Mouse (Mus musculus) CH12.LX (cell line): ENCODE measurements around the gene Mum1. TPM values are rescaled to one million over a fixed set of nuclear protein-coding genes. Genes with fewer than 3 reads are reported as not detected.

ENCODE experiments used
- DNase-seq: peaks from one replicate; pipeline ENCODE4 v3.0.0-alpha.2; 2013; ENCODE audit errors: extremely low read depth
- H3K27ac ChIP-seq: 2 replicates; pipeline ENCODE4 v1.5.1; 2012; ENCODE audit warnings: low read depth, mild to moderate bottlenecking, control low read depth, moderate library complexity; ENCODE audit not compliant: insufficient read depth
- H3K27me3 ChIP-seq: replicated peaks from 2 replicates; pipeline ENCODE3; 2012; ENCODE audit warnings: inconsistent platforms
- H3K36me3 ChIP-seq, 2 experiments: replicated peaks in 1 of 2; 2 replicates each; pipeline versions ENCODE3 to v1.6.1; 2012; ENCODE audit warnings: inconsistent platforms in 1 of 2, low read length in 1 of 2, mild to moderate bottlenecking in 1 of 2, mixed read lengths in 1 of 2, moderate library complexity in 1 of 2; ENCODE audit not compliant: control insufficient read depth in 1 of 2, insufficient read depth in 1 of 2
- H3K4me1 ChIP-seq, 2 experiments: 2 replicates each; pipeline ENCODE4 v1.6.1; 2012; ENCODE audit warnings: inconsistent platforms in 1 of 2, moderate library complexity in 1 of 2; ENCODE audit not compliant: insufficient read depth in 2 of 2, control insufficient read depth in 1 of 2
- H3K4me2 ChIP-seq: 2 replicates; pipeline ENCODE4 v1.6.1; 2012; ENCODE audit warnings: low read depth, mild to moderate bottlenecking, control low read depth; ENCODE audit not compliant: poor library complexity, insufficient read depth, severe bottlenecking
- H3K4me3 ChIP-seq, 3 experiments: fragments of 150-350 bp in 1 of 3; sonication (generic) in 1 of 3; replicated peaks in 1 of 3; 2 replicates each; pipeline versions ENCODE3 to v1.5.1; 2011 to 2012; ENCODE audit warnings: low read depth in 2 of 3, low read length in 2 of 3, mild to moderate bottlenecking in 2 of 3, moderate library complexity in 2 of 3, control low read depth in 1 of 3, improper control_type of control experiment in 1 of 3, inconsistent platforms in 1 of 3, mixed read lengths in 1 of 3; ENCODE audit not compliant: poor library complexity in 1 of 3
- H3K79me2 ChIP-seq: replicated peaks from 2 replicates; pipeline ENCODE4 v1.6.1; 2012; ENCODE audit warnings: mild to moderate bottlenecking, moderate library complexity; ENCODE audit not compliant: control insufficient read depth, poor library complexity, insufficient read depth, severe bottlenecking; ENCODE audit errors: extremely low read depth
- H3K9ac ChIP-seq: 2 replicates; pipeline ENCODE4 v1.6.1; 2012; ENCODE audit warnings: low read depth, mild to moderate bottlenecking, control low read depth, moderate library complexity; ENCODE audit not compliant: insufficient read depth
- H3K9me3 ChIP-seq: replicated peaks from 2 replicates; pipeline ENCODE3; 2012; ENCODE audit warnings: low read length, inconsistent platforms, mixed read lengths
- BHLHE40 ChIP-seq: IDR thresholded peaks from 2 replicates; pipeline ENCODE4 v1.6.1; 2011; ENCODE audit warnings: mild to moderate bottlenecking, low read depth, low read length, improper control_type of control experiment
- CHD1 ChIP-seq: IDR thresholded peaks from 2 replicates; pipeline ENCODE4 v1.6.1; 2012; ENCODE audit warnings: low read depth, low read length, improper control_type of control experiment, inconsistent platforms
- CTCF ChIP-seq, 2 experiments: IDR thresholded peaks in 1 of 2; conservative IDR thresholded peaks in 1 of 2; 2 replicates each; pipeline ENCODE4 v1.5.1; 2011 to 2012; ENCODE audit warnings: low read depth in 2 of 2, low read length in 2 of 2, improper control_type of control experiment in 1 of 2, inconsistent platforms in 1 of 2, mild to moderate bottlenecking in 1 of 2, moderate library complexity in 1 of 2
- E2F4 ChIP-seq: IDR thresholded peaks from 2 replicates; pipeline ENCODE4 v1.6.1; 2011; ENCODE audit warnings: low read depth, low read length, improper control_type of control experiment; ENCODE audit not compliant: insufficient replicate concordance
- ELF1 ChIP-seq: IDR thresholded peaks from 2 replicates; pipeline ENCODE4 v1.6.1; 2014; ENCODE audit warnings: low read depth, mild to moderate bottlenecking, inconsistent platforms, low read length, improper control_type of control experiment
- EP300 ChIP-seq: IDR thresholded peaks from 2 replicates; pipeline ENCODE4 v1.6.1; 2011; ENCODE audit warnings: low read length, improper control_type of control experiment
- GABPA ChIP-seq: IDR thresholded peaks from 2 replicates; pipeline ENCODE4 v1.6.1; 2012; ENCODE audit warnings: low read depth, low read length, improper control_type of control experiment, inconsistent platforms; ENCODE audit not compliant: insufficient replicate concordance
- HCFC1 ChIP-seq: IDR thresholded peaks from 2 replicates; pipeline ENCODE4 v1.6.1; 2012; ENCODE audit warnings: low read depth, mild to moderate bottlenecking, inconsistent platforms, low read length, improper control_type of control experiment
- IRF4 ChIP-seq: IDR thresholded peaks from 2 replicates; pipeline ENCODE4 v1.6.1; 2014; ENCODE audit warnings: low read depth, mild to moderate bottlenecking, inconsistent platforms, low read length, improper control_type of control experiment
- MAFK ChIP-seq: IDR thresholded peaks from 2 replicates; pipeline ENCODE4 v1.6.1; 2011; ENCODE audit warnings: low read length, improper control_type of control experiment; ENCODE audit not compliant: insufficient replicate concordance
- MEF2A ChIP-seq: IDR thresholded peaks from 2 replicates; pipeline ENCODE4 v1.6.1; 2014; ENCODE audit warnings: low read depth, mild to moderate bottlenecking, inconsistent platforms, low read length, improper control_type of control experiment, borderline replicate concordance
- MXI1 ChIP-seq: IDR thresholded peaks from 2 replicates; pipeline ENCODE4 v1.6.1; 2011; ENCODE audit warnings: mild to moderate bottlenecking, low read depth, low read length, improper control_type of control experiment
- NELFE ChIP-seq: IDR thresholded peaks from 2 replicates; pipeline ENCODE4 v1.6.1; 2011; ENCODE audit warnings: low read depth, low read length, improper control_type of control experiment
- NRF1 ChIP-seq: IDR thresholded peaks from 2 replicates; pipeline ENCODE4 v1.6.1; 2014; ENCODE audit warnings: low read depth, mild to moderate bottlenecking, inconsistent platforms, low read length, improper control_type of control experiment, moderate library complexity
- POLR2AphosphoS2 ChIP-seq: IDR thresholded peaks from 2 replicates; pipeline ENCODE4 v1.6.1; 2011; ENCODE audit warnings: low read depth, low read length, improper control_type of control experiment
- RAD21 ChIP-seq: IDR thresholded peaks from 2 replicates; pipeline ENCODE4 v1.6.1; 2011; ENCODE audit warnings: low read depth, mild to moderate bottlenecking, low read length, improper control_type of control experiment, moderate library complexity
- RCOR1 ChIP-seq: conservative IDR thresholded peaks from 2 replicates; pipeline ENCODE4 v1.6.1; 2012; ENCODE audit warnings: low read depth, mild to moderate bottlenecking, inconsistent platforms, low read length, improper control_type of control experiment
- SMC3 ChIP-seq: IDR thresholded peaks from 2 replicates; pipeline ENCODE4 v1.6.1; 2011; ENCODE audit warnings: low read depth, low read length, improper control_type of control experiment
- TBP ChIP-seq: conservative IDR thresholded peaks from 2 replicates; pipeline ENCODE4 v1.6.1; 2011; ENCODE audit warnings: low read depth, low read length, improper control_type of control experiment
- USF2 ChIP-seq: conservative IDR thresholded peaks from 2 replicates; pipeline ENCODE4 v1.6.1; 2011; ENCODE audit warnings: low read depth, low read length, improper control_type of control experiment
- ZC3H11A ChIP-seq: IDR thresholded peaks from 2 replicates; pipeline ENCODE4 v1.6.1; 2012; ENCODE audit warnings: low read depth, mild to moderate bottlenecking, inconsistent platforms, low read length, improper control_type of control experiment
- dilution Hi-C: fragments of 300-500 bp; cut with MboI; formaldehyde crosslinking; loops from 2 replicates; pipeline ENCODE4 v1.14.3; 2020; ENCODE audit warnings: low sequenced_read_pairs; ENCODE audit not compliant: extremely low pct_unique_long_range_greater_than_20kb, extremely low pct_ligation_motif_present
- in situ Hi-C: fragments of 300-500 bp; cut with MboI; formaldehyde crosslinking; loops from 3 replicates; pipeline ENCODE4 v1.14.3; 2019; ENCODE audit warnings: low sequenced_read_pairs, low pct_ligation_motif_present, low pct_unique_long_range_greater_than_20kb, mixed read lengths
- polyA plus RNA-seq: library from polyadenylated mRNA; unstranded; fragments of >175 nt; gene quantifications from 2 replicates; pipeline ENCODE4 v1.2.1, GENCODE M21; 2012; ENCODE audit warnings: low read depth; ENCODE audit not compliant: insufficient read length
- total RNA-seq, 2 experiments: library from RNA; depleted of rRNA; stranded (reverse); fragments of 300-350 nt in 1 of 2; fragments of >200 nt in 1 of 2; gene quantifications; 2 replicates each; pipeline ENCODE4 v1.2.3; 2012 to 2014

Gene Mum1
- total and polyA plus RNA-seq, 3 experiments: 22.9 to 35.6 (median 25.1) TPM

GRCm38 (mm10) chr10:80196778-80197581 lies 29.3 kb upstream of the Mum1 start:
- H3K9me3 ChIP-seq: no peaks in the 10 kb centered on the region
- in situ Hi-C loops: no loop called here
- H3K27me3 ChIP-seq: peaks cover 63% of the 10 kb centered on the region
- no peak for TF ChIP-seq ZC3H11A
- TF ChIP-seq NRF1: no peak
- no peak for TF ChIP-seq E2F4
- TF ChIP-seq MEF2A: no peak
- no peak for TF ChIP-seq TBP
- no peak for TF ChIP-seq CHD1
- TF ChIP-seq MAFK: no peak
- no peak for TF ChIP-seq POLR2AphosphoS2
- no peak for TF ChIP-seq NELFE
- no peak for TF ChIP-seq BHLHE40
- no peak for TF ChIP-seq USF2
- no peak for TF ChIP-seq HCFC1
- TF ChIP-seq RCOR1: no peak
- TF ChIP-seq IRF4: no peak
- TF ChIP-seq, all 38 proteins: peak for 0
- Histone ChIP-seq H3K4me2 (no peak overlapping the region), H3K27ac (no peak overlapping the region), H3K4me1 (peaks cover 2 to 4% of the 10 kb centered on the region in 2 experiments; a peak in 2 of 4 replicates), H3K79me2 (no peaks in the 10 kb centered on the region), H3K4me3 (no peak overlapping the region), H3K9ac (no peak overlapping the region), H3K36me3 (no peaks in the 10 kb centered on the region)
- dilution Hi-C loops: no loop called here
- DNase-seq: no peak

- Histone ChIP-seq H3K4me1 (peaks cover 2 to 4% of the 10 kb centered on the region in 2 experiments; a peak in 2 of 4 replicates), H3K4me3 (no peak overlapping the region), H3K27ac (no peak overlapping the region), H3K9me3 (no peaks in the 10 kb centered on the region), H3K9ac (no peak overlapping the region), H3K27me3 (peaks cover 53% of the 10 kb centered on the region), H3K79me2 (no peaks in the 10 kb centered on the region), H3K36me3 (no peaks in the 10 kb centered on the region), H3K4me2 (no peak overlapping the region)
- dilution Hi-C loops: no loop called here
- TF ChIP-seq CTCF (conservative IDR thresholded peaks at IDR 0.05 in 1 of 2, IDR thresholded peaks at IDR 0.05 in 1 of 2; ENCODE audit: low read depth in 2 of 2, low read length in 2 of 2) (peak; percentile 84 to 96), GABPA (no peak), SMC3 (peak; percentile 88), EP300 (no peak), MXI1 (no peak), TBP (no peak), RAD21 (peak; percentile 72), ELF1 (no peak)
- peak; percentile 87 for DNase-seq
- in situ Hi-C loops: no loop called here
These were observed 26.7 kb upstream of the Mum1 start for GRCm38 (mm10) chr10:80199440-80200008.
